Mouse (Mus musculus): Measurements from ENCODE around the gene Olfr1555-ps1.
"Not testable (repeated sequence)": the region's sequence is repeated elsewhere in the genome, so short reads cannot be mapped to it uniquely, and the experiment has no call there.

Olfr1555-ps1 gene

DNA sequence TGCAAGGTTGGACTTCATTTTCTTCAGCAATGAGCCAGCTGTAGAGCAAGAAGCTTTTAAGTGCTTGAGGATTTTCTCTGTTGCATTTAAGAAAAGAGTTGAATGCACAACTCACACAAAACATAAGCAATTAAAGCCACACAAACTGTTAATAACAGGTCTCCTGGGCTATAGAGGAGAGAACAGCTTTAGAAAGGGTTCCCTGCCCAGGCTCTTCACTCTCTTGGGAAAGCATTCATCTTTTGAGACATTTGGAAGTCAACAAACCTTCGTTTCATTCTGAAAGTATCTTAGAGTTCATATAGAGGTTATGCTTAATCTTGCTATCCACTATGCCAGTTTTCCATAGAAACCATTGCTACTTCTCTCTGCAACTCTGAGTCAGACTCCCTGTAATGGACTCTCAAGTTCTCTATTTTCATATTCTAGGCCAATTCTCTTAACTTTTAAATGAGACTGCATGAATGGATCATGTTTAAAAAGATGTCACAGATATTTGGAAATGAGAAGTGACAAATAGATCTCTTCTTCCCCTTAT lies at the start of gene Olfr1555-ps1:
TSS of gene Olfr1555-ps1 (minus strand) at position 51 of the 538 bp plus-strand sequence.
- in situ Hi-C loops (cut with MboI; ENCODE audit: unreplicated experiment in 2 of 2): not testable (repeated sequence)

DNA sequence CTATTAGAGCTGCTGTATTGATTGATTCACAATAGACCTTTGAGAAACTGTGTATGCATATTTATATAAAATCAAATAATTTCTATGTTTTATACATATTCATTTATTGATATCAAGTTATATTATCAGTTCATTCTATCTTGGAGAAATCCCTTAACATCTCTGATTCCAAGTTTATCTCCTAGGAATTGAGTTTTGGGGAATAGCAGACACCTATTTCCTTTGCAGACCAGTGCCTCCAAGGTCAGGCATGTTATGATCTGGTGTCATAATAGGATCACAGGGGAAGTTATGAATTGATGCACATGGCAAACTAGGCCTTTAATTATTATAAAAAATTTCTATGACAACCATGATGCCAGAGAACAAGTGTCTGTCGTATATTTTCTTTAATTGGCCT lies 30.4 kb upstream of the Olfr1555-ps1 start, which contains the start of gene Olfr1431:
TSS of gene Olfr1431 (plus strand) at position 301 of the 400 bp plus-strand sequence.
- in situ Hi-C loops (cut with MboI; ENCODE audit: unreplicated experiment in 2 of 2): no loop called here

DNA sequence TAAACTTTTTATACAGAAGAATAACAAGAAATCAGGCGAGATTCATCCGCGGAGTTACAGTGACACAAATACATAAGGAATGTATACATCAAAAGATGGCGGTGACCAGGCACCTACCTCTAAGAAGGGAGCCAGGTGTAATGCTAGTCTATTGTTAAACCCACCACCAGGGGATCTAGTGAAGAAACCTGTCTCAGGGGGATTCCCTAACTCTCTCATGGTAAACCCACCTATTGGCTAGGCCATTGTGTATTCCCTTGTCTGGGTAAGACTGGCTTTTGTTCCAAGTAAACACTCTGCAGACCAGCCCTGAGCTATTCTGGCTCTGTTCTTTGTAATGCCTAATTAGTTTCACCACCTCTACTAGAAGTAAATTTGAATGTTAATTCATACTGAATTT lies 29.2 kb upstream of the Olfr1555-ps1 start:
- in situ Hi-C loops (cut with MboI; ENCODE audit: unreplicated experiment in 2 of 2): not testable (repeated sequence)

DNA sequence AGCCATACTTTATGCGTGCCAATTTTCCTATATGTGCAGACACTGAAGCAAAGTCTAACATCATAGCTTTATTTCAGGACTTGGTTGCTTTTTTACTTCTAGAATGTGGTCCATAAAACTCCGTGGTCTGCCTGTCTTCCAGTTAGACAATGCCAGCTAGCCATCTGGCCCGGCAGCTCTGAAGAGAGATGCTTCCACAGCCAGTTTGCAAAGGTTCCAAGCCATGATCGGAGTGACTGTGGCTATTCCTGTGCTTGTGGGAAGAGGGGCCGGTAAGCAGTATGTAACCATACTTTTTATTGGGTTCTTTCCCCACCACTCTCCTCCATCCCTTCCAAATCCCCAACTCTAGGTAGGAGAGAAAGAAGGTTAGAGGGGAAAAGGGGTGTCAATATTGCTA lies 5.5 kb upstream of the Olfr1555-ps1 start:
- in situ Hi-C loops (cut with MboI; ENCODE audit: unreplicated experiment in 2 of 2): not testable (repeated sequence)

DNA sequence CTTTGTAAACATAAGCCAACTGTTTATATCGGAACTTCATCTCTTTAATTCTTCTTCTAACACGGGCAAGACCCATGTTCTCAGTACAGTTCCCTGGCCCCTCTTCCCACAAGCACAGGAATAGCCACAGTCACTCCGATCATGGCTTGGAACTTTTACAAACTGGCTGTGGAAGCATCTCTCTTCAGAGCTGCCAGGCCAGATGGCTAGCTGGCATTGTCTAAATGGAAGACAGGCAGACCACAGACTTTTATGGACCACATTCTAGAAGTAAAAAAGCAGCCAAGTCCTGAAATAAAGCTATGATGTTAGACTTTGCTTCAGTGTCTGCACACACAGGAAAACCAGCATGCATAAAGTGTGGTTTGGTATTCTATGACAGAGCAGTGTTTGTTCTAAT lies 24.5 kb downstream of the Olfr1555-ps1 start:
- in situ Hi-C loops (cut with MboI; ENCODE audit: unreplicated experiment in 2 of 2): loop anchor here (25.0 kb wide), 2 partner anchors 367 to 692 kb away; partner anchors contain the start of genes Dtx4 (in 1 of the 2) and Gm5244 (in 1 of the 2)

GRCm38 (mm10) chr19:12143356-12143755 lies 26.6 kb downstream of the Olfr1555-ps1 start:
- in situ Hi-C loops (cut with MboI; ENCODE audit: unreplicated experiment in 2 of 2): loop anchor here (25.0 kb wide), 2 partner anchors 369 to 694 kb away; partner anchors contain the start of genes Dtx4 (in 1 of the 2) and Gm5244 (in 1 of the 2)

- in situ Hi-C loops (cut with MboI; ENCODE audit: unreplicated experiment in 2 of 2): loop anchor here (10.0 to 25.0 kb wide), 5 partner anchors 291 to 703 kb away; partner anchors contain the start of genes Dtx4 (in 1 of the 2), Gm4952 (in 1 of the 2), Gm5244 (in 1 of the 2) and Pfpl (in 1 of the 2)
These were observed 35.6 kb downstream of the Olfr1555-ps1 start for GRCm38 (mm10) chr19:12134289-12134688.

GRCm38 (mm10) chr19:12123103-12123502 lies 46.8 kb downstream of the Olfr1555-ps1 start, which contains the start of gene Olfr76:
TSS of gene Olfr76 (minus strand) at chr19:12123203.
- in situ Hi-C loops (cut with MboI; ENCODE audit: unreplicated experiment in 2 of 2): no loop called here

DNA sequence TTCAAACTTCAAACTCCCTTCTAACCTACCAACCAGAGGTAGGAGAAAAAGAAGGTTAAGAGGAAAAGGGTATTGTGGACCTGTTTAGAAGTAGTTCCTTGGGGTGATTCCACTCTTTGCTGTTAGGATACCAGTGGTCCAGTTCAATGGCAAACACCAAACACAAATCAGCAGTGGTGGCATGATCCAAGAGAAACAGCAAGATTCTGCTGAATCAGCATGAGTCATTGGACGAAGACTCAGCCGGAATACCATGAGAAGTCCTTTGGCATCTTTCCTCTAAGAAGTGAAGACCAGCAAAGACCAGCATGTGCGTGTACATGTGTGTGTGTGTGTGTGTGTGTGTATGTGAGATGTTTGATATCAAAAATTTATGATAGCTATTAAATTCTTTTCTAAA lies 53.4 kb downstream of the Olfr1555-ps1 start:
- in situ Hi-C loops (cut with MboI; ENCODE audit: unreplicated experiment in 2 of 2): no loop called here

GRCm38 (mm10) chr19:12115797-12116196 lies 54.1 kb downstream of the Olfr1555-ps1 start, which contains the start of gene Olfr1428:
TSS of gene Olfr1428 (minus strand) at chr19:12115897.
- in situ Hi-C loops (cut with MboI; ENCODE audit: unreplicated experiment in 2 of 2): no loop called here

Data from v-Abl transformed pro-B cells (cell line).